15 mouse cellular contexts compared by ENCODE assay signal in genomic region chr6:99945691-99946090, GRCm38 (mm10).
"Had no signal": no experiment of that assay in that cellular context is flagged by ENCODE, and none has a peak within 500 bp of the region (broad histone marks: within the 10 kb centered on the region; RNA-seq: fewer than 3 reads in every experiment).

No protein-coding gene starts in this region.

- DNase-seq: heart, postnatal 10 days; heart, postnatal 14 days; heart, postnatal 36 days; heart, postnatal 4 days; kidney, adult 11 months; kidney, adult 18-20 months; kidney, adult 2 months; kidney, adult 8-10 months; kidney, adult 9 months; kidney, postnatal 10 days; kidney, postnatal 14 days; kidney, postnatal 25 days; kidney, postnatal 36 days; layer of hippocampus, adult 9-11 months; layer of hippocampus, postnatal 36 days had no signal
